Mouse (Mus musculus) c-Kit-positive CD71-negative TER-119-negative erythroid progenitor cells, embryonic 14.5 days (primary cell): Measurements from ENCODE around the gene Crnn.

Source experiments
- DNase-seq: peaks from one replicate; pipeline ENCODE4 v3.0.0-alpha.2; 2013; ENCODE audit warnings: low read depth

Crnn gene

DNA sequence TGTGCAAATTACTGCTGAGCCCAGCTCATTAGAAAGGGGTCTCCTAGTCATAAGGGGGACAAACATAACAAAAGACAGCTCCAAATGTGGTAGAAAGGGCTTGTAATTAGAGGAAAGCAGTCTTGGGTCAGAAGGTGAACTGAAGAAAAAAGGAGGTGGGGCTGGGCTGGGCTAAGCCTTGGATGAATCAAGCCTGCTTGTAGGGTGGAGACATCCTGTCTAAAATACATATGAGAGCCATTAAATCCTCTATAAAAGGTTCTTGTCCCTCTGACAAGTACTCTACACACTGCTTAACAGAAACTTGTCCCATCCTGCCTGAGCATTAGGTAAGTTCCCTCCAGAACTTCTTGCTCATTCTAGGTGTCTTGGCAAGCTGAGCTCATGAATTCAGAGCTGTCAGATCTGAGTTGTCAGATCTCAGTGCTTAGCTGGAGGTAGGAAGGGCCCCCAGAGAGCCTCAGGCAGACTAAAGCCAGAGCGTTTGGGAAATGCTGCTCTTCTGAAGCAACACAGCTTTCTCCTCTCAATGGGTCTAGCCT lies at the start of gene Crnn:
TSS of gene Crnn (plus strand) at position 278 of the 542 bp plus-strand sequence.
- DNase-seq, result no peak

DNA sequence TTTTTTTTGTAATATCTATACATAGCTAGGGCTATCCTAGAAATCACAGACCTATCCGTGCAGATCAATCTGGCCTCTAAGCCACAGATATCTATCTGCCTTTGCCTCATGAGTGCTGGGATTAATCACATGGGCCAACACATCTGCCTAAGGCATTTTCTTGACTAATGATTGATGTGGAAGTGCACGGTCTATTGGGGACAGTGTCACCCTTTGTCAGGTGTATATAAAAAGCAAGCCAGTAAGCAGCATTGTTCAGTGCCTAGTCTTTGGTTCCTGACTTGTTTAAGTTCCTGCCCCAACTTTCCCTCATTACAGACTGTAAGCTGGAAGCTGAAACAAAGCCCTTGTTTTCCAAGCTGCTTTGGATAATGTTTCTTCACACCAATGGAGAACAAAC lies 48.1 kb upstream of the Crnn start:
- DNase-seq, result no peak

DNA sequence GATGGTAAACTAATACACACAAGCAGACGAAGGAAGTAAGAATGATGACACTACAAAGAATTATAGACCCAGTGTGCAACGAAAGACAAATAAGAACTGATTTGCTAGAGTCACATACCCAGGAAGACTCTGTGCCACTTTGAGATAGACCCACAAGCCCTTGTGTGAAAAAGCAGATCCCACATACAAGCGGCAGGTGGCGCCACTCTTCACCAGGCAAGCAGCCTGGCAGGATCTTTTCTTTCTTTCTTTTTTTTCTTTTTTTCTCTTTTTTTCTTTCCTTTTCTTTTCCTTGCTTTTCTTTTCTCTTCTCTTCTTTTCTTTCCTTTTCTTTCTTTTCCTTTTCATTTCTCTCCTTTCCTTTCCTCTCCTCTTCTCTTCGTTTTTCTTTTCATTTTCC lies 32.9 kb upstream of the Crnn start:
- DNase-seq, result no peak

DNA sequence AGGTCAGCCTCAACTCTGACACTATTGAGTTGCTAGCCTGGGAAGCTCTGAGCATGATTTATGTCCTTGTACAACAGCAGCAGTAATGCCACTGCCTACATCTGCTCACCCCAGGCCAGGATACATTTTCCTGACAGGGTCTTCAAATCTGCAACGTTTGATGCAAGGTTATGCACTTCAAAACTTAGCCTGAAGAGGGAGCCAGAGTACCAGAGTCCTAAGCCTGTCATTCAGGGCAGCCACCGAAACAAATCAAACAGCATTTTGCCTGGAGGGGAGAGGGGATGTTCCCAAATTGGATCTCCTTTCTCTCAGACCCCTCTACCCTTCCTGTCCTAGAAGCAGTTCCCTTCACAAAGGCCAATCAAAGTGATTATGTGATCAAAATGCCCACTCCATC lies 30.1 kb upstream of the Crnn start:
- DNase-seq, result no peak

DNA sequence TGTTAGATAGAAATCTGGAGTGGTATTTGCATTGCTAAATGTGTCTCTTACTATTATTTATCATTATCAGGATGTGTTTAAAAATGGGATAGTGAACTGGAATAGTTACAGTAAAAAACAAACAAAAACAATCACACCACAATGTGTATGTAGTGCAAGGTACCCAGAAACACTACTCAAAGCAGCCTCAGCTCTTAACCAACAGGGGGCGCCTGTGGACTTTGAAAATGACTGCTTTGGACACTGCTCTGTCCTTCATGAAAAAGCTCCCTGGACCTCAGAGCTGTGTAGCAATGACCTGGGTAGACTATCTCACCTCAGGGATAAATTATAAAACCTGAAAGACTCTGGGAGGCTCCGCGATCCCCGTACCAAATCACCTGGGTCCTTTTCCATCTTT lies 25.5 kb upstream of the Crnn start:
- no peak for DNase-seq

DNA sequence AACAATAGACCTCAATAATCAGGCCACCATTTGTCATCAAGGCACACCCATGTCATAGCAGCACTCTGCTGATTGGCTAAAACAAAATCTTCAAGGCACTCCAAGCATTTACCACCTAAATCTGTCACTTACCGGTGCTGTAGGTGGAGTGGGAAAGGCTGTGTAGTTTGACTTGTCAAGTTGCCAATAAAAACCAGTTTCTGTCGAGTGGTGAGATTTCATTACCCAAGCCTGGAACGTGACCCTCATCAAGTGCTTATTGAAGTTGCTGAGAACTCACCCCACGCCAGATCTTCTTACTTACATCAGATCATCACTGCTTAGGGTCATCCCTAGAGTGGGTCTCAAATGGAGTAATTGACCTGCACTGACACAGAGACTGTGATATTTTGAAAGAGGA lies 16.5 kb upstream of the Crnn start:
- DNase-seq, result no peak

DNA sequence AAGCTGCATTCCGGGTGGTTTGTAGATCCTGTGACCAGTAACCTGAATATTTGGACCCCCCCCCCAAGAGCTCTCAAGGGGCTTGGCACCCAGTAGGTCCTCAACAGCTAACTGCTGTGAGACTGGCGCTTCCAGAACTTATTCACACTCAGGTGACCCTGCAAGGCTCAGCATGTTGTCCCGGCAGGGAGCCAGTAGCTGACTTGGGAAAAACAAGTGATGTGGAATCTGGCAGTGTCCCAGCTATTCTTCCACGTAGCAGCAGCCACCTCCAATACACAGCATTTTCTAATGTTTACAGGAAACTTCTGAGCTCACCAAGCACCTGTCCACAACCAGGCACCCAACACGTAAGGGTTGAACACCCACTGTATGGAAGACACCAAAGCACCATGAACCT lies 15.5 kb upstream of the Crnn start:
- no peak for DNase-seq

DNA sequence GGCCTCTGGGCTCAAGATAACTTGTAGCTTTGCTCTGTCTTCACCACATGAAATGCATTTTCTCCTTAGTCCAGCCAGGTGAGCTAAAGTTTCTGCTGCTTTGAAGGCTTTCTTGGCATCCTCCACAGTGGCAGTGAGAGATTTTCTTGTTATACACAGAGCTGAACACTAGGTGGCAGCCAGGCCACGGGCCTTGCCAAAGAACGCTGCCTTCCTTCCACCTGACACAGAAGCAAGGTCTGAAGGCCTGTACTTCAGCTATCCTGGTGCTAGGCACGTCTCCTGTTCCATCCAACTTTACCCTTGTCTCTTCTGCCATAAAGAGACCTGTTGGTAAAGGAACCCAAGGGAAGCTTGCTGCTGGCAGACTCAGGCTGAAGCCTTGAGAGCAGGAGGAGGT lies 14.1 kb upstream of the Crnn start:
- no peak for DNase-seq

DNA sequence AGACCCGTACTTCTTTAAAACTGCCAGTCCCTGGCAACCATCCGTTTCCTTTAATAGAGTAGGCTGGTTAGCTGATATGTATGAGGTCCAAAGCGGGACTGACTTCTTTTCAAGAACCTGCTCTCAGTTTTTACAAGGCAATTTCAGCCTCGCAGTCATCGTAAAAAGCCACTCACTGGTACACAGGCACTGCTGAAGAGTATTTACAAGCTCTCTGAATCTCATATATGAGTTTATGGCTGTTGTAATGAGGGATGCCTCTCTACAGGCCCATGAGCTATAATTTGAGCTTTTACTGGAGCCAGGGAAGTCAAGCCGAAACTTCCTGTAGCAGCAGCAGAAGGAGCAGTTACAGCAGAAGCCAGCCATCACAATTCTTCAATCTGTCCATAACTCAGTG lies 17.9 kb downstream of the Crnn start:
- DNase-seq, result no peak

DNA sequence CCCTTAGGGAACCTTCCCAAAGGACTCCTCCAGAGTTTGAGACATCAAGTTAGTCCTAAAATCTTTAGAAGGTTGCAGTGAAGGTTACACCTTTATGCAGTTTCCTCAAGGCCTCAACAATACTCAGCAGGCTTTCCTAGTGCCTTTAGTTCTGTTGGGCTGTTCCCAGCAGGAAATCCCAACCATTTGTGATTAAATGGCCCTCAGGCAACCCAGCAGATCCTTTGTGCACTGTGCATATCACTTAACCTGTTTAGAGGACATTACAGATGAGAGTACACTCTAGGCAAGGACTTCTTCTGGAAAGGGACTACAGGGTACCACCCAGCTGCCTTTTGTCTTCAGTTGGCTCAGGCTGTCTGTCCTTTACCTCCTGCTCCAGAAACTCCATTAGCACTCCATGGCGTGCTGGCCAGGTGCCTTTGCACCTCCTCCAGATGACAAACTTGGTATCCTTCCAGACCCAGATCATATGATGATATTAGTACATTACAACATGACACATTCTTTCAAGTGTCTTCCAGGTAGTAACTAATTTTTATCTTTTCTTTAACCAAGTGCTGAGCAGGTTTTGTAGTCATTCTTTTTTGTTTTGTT lies 18.5 kb downstream of the Crnn start:
- no peak for DNase-seq

DNA sequence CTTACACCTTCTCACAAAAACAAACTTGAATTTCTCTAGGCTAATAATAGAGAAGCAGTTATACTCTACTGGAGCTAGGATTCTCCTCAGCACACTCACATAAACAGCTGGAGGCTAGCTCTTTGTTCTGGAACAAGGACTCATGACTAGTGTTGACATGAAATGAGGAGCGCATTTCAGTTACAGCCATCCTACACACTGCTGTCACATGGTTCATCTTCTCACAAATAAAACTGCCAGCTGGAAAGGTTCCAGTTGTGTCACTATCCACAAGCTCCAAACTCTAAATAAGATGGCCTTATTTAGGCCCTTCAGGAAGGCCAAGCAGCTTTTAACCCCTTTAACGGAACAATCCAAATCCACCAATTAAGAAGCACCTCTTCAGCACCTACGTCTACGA lies 36.3 kb downstream of the Crnn start:
- no peak for DNase-seq

DNA sequence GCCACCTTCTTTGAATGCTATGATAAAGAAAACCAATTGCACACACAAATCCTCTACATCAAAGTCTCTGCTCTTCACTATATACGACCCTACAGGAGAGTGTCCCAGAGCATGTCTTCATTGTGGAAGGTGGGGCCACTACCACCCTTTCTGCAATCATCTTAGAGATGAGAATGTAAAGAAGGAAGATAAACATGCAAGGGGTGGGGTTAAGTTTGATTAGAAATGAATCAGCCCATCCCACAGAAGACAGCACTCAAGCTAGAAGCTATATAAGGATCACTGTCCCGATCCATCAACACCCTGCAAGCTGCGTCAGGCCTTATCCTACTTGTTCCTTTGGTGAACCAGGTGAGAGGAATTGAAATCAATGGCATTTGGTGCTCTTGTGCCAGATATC lies 52.4 kb downstream of the Crnn start, which contains the start of gene Flg2:
TSS of gene Flg2 (plus strand) at position 301 of the 400 bp plus-strand sequence.
- DNase-seq, result no peak
